Mouse (Mus musculus) spleen, adult 2 months (tissue): ENCODE measurements around the gene Mov10l1.

Experiments
- CTCF ChIP-seq: fragments of 200-500 bp; IDR thresholded peaks from 2 replicates; pipeline ENCODE4 v1.5.1; 2011; ENCODE audit warnings: mild to moderate bottlenecking, inconsistent platforms; ENCODE audit not compliant: insufficient read depth, insufficient read length, insufficient replicate concordance; ENCODE audit errors: extremely low read depth
- POLR2A ChIP-seq: fragments of 200-500 bp; IDR thresholded peaks from 2 replicates; pipeline ENCODE4 v1.6.1; 2011; ENCODE audit warnings: low read depth, low read length, inconsistent platforms

GRCm38 (mm10) chr15:89044381-89044780 is 61.7 kb downstream of the Mov10l1 start:
- TF ChIP-seq CTCF (no peak), POLR2A (no peak)
